Mouse (Mus musculus) brain, embryonic 18.5 days (tissue): ENCODE data around the gene Otud3.

Experiments
- DNase-seq: peaks from one replicate; pipeline ENCODE4 v3.0.0-alpha.2; 2012; ENCODE audit warnings: low read depth, low spot score

Otud3 gene

DNA sequence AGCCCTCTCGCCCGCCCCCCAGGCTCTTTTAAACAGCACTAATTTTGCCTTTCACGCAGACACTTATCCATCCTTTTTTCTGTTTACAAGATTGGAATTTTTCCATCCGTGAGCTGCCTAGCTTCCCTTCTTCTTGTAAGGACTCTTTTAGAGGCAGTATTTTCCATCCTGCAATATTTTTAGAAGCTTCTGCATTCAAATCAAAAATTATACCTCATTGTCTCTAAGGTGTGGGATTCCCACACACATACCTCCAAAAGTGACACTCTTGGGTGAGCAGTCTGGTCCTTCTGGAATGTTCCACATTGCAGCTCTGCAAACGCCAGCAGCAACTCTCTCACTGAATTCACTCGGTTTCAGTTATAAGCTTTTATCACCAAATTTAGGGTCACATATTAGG is 60.8 kb downstream of the Otud3 start:
- no peak for DNase-seq

DNA sequence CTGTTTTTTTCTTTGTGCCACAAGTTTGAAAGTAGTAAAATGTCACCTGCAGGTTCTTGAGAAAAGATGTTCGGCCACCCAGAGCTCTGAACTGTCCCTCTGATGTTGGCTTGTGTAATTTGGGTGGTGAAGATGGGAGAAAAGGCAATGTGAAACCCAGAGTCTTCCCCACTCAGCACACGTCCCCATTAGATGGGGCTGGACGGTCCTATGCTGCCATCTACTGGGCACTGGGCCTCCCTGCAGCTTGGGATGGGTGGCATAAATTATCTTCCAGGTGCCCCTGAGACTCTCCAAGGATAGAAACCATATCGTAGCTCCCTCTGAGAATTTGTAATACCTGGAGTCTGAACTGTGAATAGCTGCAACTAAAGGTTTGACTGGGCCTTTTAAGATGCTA is 62.3 kb downstream of the Otud3 start:
- no peak for DNase-seq
